Mouse (Mus musculus) layer of hippocampus, postnatal 10 days (tissue): ENCODE measurements around the gene Art2b. TPM values are rescaled to one million over a fixed set of nuclear protein-coding genes. Genes with fewer than 3 reads are reported as not detected.
"Not testable (repeated sequence)": the region's sequence is repeated elsewhere in the genome, so short reads cannot be mapped to it uniquely, and the experiment has no call there.

Experiments used
- DNase-seq, 2 experiments: peaks; one replicate each; pipeline ENCODE4 v3.0.0; 2021; ENCODE audit warnings: low spot score in 2 of 2
- long read RNA-seq: library from polyadenylated mRNA; stranded (forward); transcript quantifications from one replicate; pipeline ENCODE4 v2.0.0, GENCODE M21; 2023
- total RNA-seq, 2 experiments: library from RNA; stranded (reverse); gene quantifications; 2 replicates each; pipeline ENCODE4 v1.2.3; 2021

The Art2b gene
- total RNA-seq, result not detected
- long read RNA-seq, result 0 reads

- DNase-seq, result no peak
Observed at GRCm38 (mm10) chr7:101585408-101585807, at the start of gene Art2b. Art2b (minus strand) TSS chr7:101585600.

DNA sequence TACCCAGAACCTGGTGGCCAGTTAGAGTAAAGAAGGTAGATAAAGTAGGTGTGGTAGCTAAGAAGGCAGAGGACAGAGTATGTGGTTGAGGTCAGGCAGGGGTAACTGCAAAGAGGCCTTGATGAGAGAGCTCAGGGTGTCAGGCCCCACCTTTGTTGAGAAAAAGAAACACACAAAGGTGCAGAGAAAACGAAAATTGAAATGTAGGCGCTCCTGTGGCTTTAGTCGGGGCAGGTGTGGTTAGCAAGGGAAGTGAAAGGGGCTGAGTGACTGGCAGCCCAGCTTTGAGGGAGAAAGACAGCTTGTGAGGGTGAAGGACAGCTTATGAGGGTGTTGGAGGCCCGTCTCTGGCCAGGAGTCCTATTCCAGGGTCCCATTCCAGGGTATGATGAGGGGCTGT lies 49.1 kb upstream of the Art2b start:
- DNase-seq, result no peak

- DNase-seq, result no peak
Observed at GRCm38 (mm10) chr7:101633629-101634177, 48.3 kb upstream of the Art2b start.

GRCm38 (mm10) chr7:101628481-101628880 lies 43.1 kb upstream of the Art2b start:
- no peak for DNase-seq

DNA sequence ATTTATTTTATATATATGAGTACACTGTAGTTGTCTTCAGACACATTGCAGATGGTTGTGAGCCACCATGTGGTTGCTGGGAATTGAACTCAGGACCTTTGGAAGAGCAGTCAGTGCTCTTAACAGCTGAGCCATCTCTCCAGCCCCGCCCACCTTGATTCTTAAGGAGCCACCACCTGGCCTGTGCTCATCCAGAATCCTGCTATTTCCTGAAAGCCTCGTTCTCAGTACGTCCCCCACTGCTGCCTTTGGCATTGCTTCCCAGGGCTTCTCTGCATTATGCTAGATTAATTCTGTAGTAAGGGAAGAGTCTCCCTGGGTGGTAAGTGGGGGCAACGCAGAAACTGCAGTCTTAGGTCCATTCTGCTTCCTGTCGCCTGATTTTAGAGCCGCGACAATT lies 41.8 kb upstream of the Art2b start:
- DNase-seq, result not testable (repeated sequence)

GRCm38 (mm10) chr7:101624283-101624682 lies 38.9 kb upstream of the Art2b start:
- no peak for DNase-seq

DNA sequence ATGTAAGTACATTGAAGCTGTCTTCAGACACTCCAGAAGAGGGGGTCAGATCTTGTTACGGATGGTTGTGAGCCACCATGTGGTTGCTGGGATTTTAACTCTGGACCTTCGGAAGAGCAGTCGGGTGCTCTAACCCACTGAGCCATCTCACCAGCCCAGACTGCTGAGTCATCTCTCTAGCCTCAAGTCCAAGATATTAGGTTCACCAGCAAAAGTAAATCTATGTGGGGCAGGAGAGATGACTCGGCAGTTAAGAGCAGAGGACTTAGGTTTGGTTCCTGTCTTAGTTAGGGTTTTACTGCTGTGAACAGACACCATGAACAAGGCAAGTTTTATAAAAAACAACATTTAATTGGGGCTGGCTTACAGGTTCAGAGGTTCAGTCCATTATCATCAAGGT lies 36.5 kb upstream of the Art2b start:
- DNase-seq, result not testable (repeated sequence)

GRCm38 (mm10) chr7:101620373-101620772 lies 35.0 kb upstream of the Art2b start:
- peak; percentile 51 to 66 for DNase-seq

DNA sequence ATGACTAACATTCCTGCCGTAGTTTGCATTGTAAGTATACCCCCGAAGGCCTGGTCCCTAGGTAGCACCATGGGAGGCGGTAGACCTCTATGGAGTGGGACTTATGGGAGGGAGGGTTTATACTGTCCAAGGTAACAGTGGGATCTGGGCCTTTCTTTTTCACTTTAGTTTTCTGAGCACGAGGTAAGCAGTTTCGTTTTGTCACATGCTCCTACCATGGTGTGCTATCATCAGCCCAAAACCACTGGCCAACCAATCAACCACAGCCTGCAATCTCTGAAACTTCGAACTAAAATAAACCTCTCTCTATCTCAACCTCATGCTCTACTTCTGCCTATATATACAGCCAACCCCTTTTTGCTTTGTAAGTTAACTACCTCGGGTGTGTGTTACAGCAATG lies 32.9 kb upstream of the Art2b start:
- DNase-seq, result no peak

- DNase-seq, result peak; percentile 35 to 38
Observed at GRCm38 (mm10) chr7:101617438-101618165, 32.2 kb upstream of the Art2b start.

- DNase-seq, result no peak
Observed at GRCm38 (mm10) chr7:101616136-101616835, 30.9 kb upstream of the Art2b start.

DNA sequence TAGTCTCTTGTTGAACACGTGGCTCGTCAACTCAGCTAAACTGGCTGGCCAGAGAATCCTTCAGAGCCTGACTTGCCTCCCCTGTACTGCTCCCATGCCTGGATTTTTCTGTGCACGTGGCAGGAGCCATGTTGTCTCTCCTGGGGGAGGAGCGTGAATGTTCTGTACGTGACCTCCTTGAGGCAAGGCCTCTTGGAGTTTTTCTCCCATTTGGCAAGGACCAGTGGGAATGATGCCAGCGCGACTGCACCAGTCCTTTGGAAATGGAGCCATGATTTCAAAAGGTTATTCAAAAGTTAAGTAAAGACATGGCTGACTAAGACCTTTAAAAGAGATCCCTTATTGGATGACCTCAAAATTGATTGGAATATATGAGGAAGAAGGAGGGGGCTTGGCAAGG lies 30.0 kb upstream of the Art2b start:
- no peak for DNase-seq

DNA sequence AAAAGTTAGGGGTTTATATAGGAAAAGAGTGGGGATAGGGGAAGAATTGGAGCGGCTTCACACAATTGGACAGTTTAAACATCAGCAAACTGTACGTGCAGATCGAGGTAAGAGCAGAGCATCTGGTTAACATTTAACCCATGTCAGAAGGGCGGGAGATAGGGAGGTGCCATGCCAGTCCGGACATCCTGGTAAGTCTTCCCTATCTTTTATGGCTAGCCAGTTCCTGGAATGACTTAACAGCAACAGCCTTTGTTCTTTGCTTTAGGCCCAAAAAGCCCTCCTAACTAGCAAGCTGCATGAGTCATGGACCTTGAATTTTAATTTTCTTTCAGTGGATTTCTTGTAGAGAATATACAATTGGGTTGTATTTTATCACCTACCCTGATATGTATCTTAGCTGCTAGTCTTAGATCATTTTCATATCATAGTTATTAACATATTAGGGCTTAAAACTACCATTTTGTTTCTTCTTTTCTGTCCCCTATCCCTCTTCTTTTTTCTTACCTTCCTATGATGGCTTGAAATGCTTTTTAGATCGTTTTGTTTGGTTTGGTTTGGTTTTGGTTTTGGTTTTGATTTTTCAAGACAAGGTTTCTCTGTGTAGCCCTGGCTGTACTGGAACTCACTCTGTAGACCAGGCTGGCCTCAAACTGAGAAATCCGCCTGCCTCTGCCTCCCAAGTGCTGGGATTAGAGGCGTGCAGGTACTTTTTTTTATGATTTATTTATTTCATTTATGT lies 27.6 kb upstream of the Art2b start:
- not testable (repeated sequence) for DNase-seq

GRCm38 (mm10) chr7:101607845-101608244 lies 22.4 kb upstream of the Art2b start:
- DNase-seq, result no peak

DNA sequence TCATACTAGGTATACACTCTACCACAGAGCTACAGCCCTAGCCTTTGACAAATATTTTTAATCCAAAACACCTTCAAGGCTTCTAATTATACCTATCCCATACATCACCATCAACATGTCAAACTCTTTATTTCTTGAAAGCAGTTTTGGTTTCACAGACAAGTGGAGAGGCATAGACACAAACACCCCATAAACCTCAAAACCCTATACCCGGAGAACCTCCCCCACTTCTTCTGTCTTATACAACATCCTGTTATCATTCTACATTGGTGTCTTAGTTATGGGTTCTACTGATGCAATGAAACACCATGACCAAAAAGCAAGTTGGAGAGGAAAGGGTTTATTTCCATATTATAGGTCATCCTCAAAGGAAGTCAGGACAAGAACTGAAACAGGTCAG lies 15.0 kb upstream of the Art2b start:
- DNase-seq, result no peak

DNA sequence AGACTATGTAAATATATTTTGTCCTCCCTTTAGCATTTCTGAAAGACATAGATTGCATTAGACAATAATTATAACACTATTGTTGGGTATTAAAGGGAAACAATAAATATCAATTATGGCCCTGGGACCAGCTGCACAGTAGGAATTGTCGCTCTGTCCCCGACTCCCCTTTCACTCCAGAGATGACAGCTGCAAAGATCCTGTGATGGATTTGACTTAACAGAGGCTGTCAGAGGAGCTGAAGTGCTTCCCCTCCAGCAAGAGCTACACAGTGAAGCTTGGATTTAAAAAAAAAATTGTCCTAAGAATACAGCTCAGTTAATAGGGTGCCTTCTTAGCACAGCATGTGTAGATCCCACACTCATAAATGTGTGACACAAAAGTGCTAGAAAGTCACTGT lies 13.1 kb upstream of the Art2b start:
- DNase-seq, result no peak

- no peak for DNase-seq
Observed at GRCm38 (mm10) chr7:101594969-101595368, 9.6 kb upstream of the Art2b start.

GRCm38 (mm10) chr7:101584271-101584670 lies 1.1 kb downstream of the Art2b start:
- DNase-seq, result not testable (repeated sequence)

- no peak for DNase-seq
Observed at GRCm38 (mm10) chr7:101582012-101582411, 3.4 kb downstream of the Art2b start.

GRCm38 (mm10) chr7:101580863-101581262 lies 4.5 kb downstream of the Art2b start:
- not testable (repeated sequence) for DNase-seq

DNA sequence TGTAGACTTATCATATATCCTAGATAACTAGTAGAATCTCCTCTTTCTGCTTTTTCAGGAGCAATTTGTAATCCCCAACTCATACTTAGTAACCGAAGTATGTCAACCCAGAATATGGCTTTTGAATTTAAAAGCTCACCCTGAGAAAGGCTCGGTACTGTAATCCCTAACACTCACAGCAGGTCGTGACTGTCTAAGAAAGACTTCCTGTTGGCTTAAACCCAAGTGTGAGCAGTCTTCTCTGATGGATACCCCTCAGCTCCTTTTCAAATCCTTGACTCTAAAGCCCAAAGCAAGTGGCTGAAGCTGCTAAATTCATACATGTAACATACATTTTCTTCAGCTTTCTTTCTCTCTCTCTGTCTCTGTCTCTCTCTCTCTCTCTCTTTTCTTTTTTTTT lies 11.0 kb downstream of the Art2b start:
- DNase-seq, result no peak

DNA sequence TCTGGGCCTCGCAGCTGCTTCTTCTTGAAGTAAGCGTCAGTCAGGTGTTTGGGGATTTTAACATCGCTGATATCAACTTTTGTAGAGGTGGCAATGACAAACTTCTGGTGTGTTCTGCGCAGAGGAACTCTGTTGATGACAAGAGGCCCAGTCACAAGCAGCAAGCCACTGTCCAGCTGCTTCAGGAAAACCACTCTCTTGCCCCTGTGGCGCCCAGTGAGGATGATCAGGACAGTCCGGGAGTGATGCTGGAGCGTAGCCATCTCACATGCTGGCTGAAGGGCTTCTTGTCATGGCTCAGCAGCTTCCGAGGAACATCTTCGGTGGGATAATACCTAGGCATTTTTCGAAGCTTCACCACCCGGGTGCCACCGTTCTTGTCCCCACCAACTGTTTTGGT lies 11.8 kb downstream of the Art2b start:
- DNase-seq, result not testable (repeated sequence)
